Mouse (Mus musculus) forebrain, embryonic 13.5 days (tissue): ENCODE data around the gene Mxra8. TPM values are rescaled to one million over a fixed set of nuclear protein-coding genes. Genes with fewer than 3 reads are reported as not detected.

Source experiments
- ATAC-seq: fragments of 200-750 bp; cut with Nextera tagmentation; 2 replicates; pipeline ENCODE4 v1.8.0; 2017
- H3K27ac ChIP-seq: fragments of 300-500 bp; sonication (generic); 2 replicates; pipeline ENCODE4 v1.5.1; 2015; ENCODE audit warnings: inconsistent platforms, mild to moderate bottlenecking, moderate library complexity
- H3K27me3 ChIP-seq: fragments of 300-500 bp; sonication (generic); 2 replicates; pipeline ENCODE4 v1.6.1; 2015; ENCODE audit warnings: mild to moderate bottlenecking, inconsistent platforms
- H3K36me3 ChIP-seq: fragments of 300-500 bp; sonication (generic); 2 replicates; pipeline ENCODE4 v1.6.1; 2015; ENCODE audit warnings: mild to moderate bottlenecking, inconsistent platforms; ENCODE audit not compliant: poor library complexity, severe bottlenecking
- H3K4me1 ChIP-seq: fragments of 300-500 bp; sonication (generic); 2 replicates; pipeline ENCODE4 v1.6.1; 2015; ENCODE audit warnings: inconsistent platforms
- H3K4me2 ChIP-seq: fragments of 300-500 bp; sonication (generic); 2 replicates; pipeline ENCODE4 v1.6.1; 2015; ENCODE audit warnings: inconsistent platforms, mild to moderate bottlenecking, moderate library complexity
- H3K4me3 ChIP-seq: fragments of 300-500 bp; sonication (generic); 2 replicates; pipeline ENCODE4 v1.5.1; 2015; ENCODE audit warnings: mild to moderate bottlenecking, inconsistent platforms
- H3K9ac ChIP-seq: fragments of 300-500 bp; sonication (generic); 2 replicates; pipeline ENCODE4 v1.6.1; 2015; ENCODE audit warnings: mild to moderate bottlenecking, inconsistent platforms
- H3K9me3 ChIP-seq: fragments of 300-500 bp; sonication (generic); replicated peaks from 2 replicates; pipeline ENCODE4 v1.6.1; 2016; ENCODE audit warnings: inconsistent platforms
- WGBS: fragments of 180-500 bp; shearing (Covaris S2); methylation state at CpG from one replicate; pipeline ENCODE4 v1.1.7; 2015; 5-methylcytosine and 5-hydroxymethylcytosine counted together
- polyA plus RNA-seq: library from polyadenylated mRNA; unstranded; fragments of >200 nt; fragmentation: Nextera tagmentation; extraction: Ambion mirVana; gene quantifications from 2 replicates; pipeline ENCODE4 v1.2.1, GENCODE M21; 2015

Gene Mxra8
- polyA plus RNA-seq, 1 experiment from 2014 or later, result 15.6 TPM

GRCm38 (mm10) chr4:155851951-155852411 is 12.5 kb downstream of the Mxra8 start:
- ATAC-seq, result no peak
- H3K4me3 ChIP-seq, result no peak overlapping the region
- H3K4me1 ChIP-seq, result peaks cover 39% of the 10 kb centered on the region
- H3K36me3 ChIP-seq, result peaks cover 39% of the 10 kb centered on the region
- 66% methylated on average over 2 of the region's 2 CpGs for WGBS
- no peak overlapping the region for H3K4me2 ChIP-seq
- H3K9me3 ChIP-seq, result no peaks in the 10 kb centered on the region
- no peak overlapping the region for H3K27ac ChIP-seq
- no peak overlapping the region for H3K9ac ChIP-seq
- H3K27me3 ChIP-seq, result no peaks in the 10 kb centered on the region

GRCm38 (mm10) chr4:155853421-155853820 is 13.9 kb downstream of the Mxra8 start:
- peaks cover 32% of the 10 kb centered on the region for H3K4me1 ChIP-seq
- H3K36me3 ChIP-seq, result peaks cover 54% of the 10 kb centered on the region
- no peaks in the 10 kb centered on the region for H3K27me3 ChIP-seq
- WGBS, result 92% methylated on average over 9 of the region's 9 CpGs
- no peak overlapping the region for H3K4me2 ChIP-seq
- no peak for ATAC-seq
- H3K27ac ChIP-seq, result no peak overlapping the region
- no peaks in the 10 kb centered on the region for H3K9me3 ChIP-seq
- no peak overlapping the region for H3K9ac ChIP-seq
- no peak overlapping the region for H3K4me3 ChIP-seq

GRCm38 (mm10) chr4:155854991-155855390 is 15.5 kb downstream of the Mxra8 start:
- WGBS, result 94% methylated on average over 12 of the region's 12 CpGs
- no peaks in the 10 kb centered on the region for H3K9me3 ChIP-seq
- ATAC-seq, result no peak

GRCm38 (mm10) chr4:155856071-155856470 is 16.6 kb downstream of the Mxra8 start:
- Histone ChIP-seq H3K4me2 (no peak overlapping the region), H3K9me3 (no peaks in the 10 kb centered on the region), H3K36me3 (peaks cover 80% of the 10 kb centered on the region), H3K4me3 (no peak overlapping the region), H3K9ac (no peak overlapping the region), H3K4me1 (peaks cover 8% of the 10 kb centered on the region), H3K27ac (no peak overlapping the region), H3K27me3 (no peaks in the 10 kb centered on the region)
- ATAC-seq, result no peak
- WGBS, result 97% methylated on average over 12 of the region's 12 CpGs

More at GRCm38 (mm10) chr4:155854991-155855390, 15.5 kb downstream of the Mxra8 start:
- Histone ChIP-seq H3K4me3 (no peak overlapping the region), H3K27me3 (no peaks in the 10 kb centered on the region), H3K36me3 (peaks cover 70% of the 10 kb centered on the region), H3K9ac (no peak overlapping the region), H3K4me1 (peaks cover 16% of the 10 kb centered on the region), H3K4me2 (no peak overlapping the region), H3K27ac (no peak overlapping the region)

- ATAC-seq, result no peak
- Histone ChIP-seq H3K4me2 (no peak overlapping the region), H3K4me3 (no peak overlapping the region), H3K4me1 (peaks cover 6% of the 10 kb centered on the region), H3K27me3 (no peaks in the 10 kb centered on the region), H3K27ac (no peak overlapping the region), H3K9me3 (no peaks in the 10 kb centered on the region), H3K9ac (no peak overlapping the region), H3K36me3 (peaks cover 88% of the 10 kb centered on the region)
- WGBS, result 75% methylated on average over 3 of the region's 3 CpGs
Observed at GRCm38 (mm10) chr4:155856881-155857280, 17.4 kb downstream of the Mxra8 start.

- no peak overlapping the region for H3K4me3 ChIP-seq
- no peaks in the 10 kb centered on the region for H3K4me1 ChIP-seq
- H3K27ac ChIP-seq, result no peak overlapping the region
- H3K9me3 ChIP-seq, result no peaks in the 10 kb centered on the region
- no peak overlapping the region for H3K9ac ChIP-seq
- WGBS, result 33% methylated on average over 13 of the region's 13 CpGs
- H3K27me3 ChIP-seq, result no peaks in the 10 kb centered on the region
- no peak overlapping the region for H3K4me2 ChIP-seq
- no peak for ATAC-seq
- peaks cover 85% of the 10 kb centered on the region for H3K36me3 ChIP-seq
Observed at GRCm38 (mm10) chr4:155859318-155859717, 19.8 kb downstream of the Mxra8 start.

GRCm38 (mm10) chr4:155861787-155862186 is 22.3 kb downstream of the Mxra8 start:
- Histone ChIP-seq H3K36me3 (peaks cover 81% of the 10 kb centered on the region), H3K4me2 (no peak overlapping the region), H3K9me3 (no peaks in the 10 kb centered on the region), H3K4me1 (no peaks in the 10 kb centered on the region), H3K4me3 (no peak overlapping the region), H3K27me3 (no peaks in the 10 kb centered on the region), H3K9ac (no peak overlapping the region), H3K27ac (no peak overlapping the region)
- ATAC-seq, result no peak
- 90% methylated on average over 7 of the region's 7 CpGs for WGBS

- Histone ChIP-seq H3K27me3 (no peaks in the 10 kb centered on the region), H3K27ac (no peak within 1 kb of the TSS), H3K9ac (no peak within 1 kb of the TSS), H3K4me2 (no peak within 1 kb of the TSS), H3K4me1 (peaks cover 3% of the 10 kb centered on the region; the same call in 1 of the 2 replicates), H3K4me3 (no peak within 1 kb of the TSS), H3K9me3 (no peaks in the 10 kb centered on the region), H3K36me3 (peaks cover 71% of the 10 kb centered on the region)
- WGBS, result 86% methylated on average over 5 of the region's 5 CpGs
- ATAC-seq, result no peak
Observed at GRCm38 (mm10) chr4:155863001-155863400, 23.5 kb downstream of the Mxra8 start, which contains the start of gene Tas1r3. TSS of gene Tas1r3 (minus strand) at chr4:155863362.

- peak overlapping the region; percentile 61; the same call in 1 of the 2 replicates for H3K27ac ChIP-seq
- H3K4me3 ChIP-seq, result peak overlapping the region; percentile 79
- H3K4me2 ChIP-seq, result peak overlapping the region; percentile 82
- no peaks in the 10 kb centered on the region for H3K27me3 ChIP-seq
- peak overlapping the region; percentile 89 for H3K9ac ChIP-seq
- no peaks in the 10 kb centered on the region for H3K9me3 ChIP-seq
- H3K4me1 ChIP-seq, result peaks cover 29% of the 10 kb centered on the region
- ATAC-seq, result no peak; the same call in none of the 2 replicates
- peaks cover 49% of the 10 kb centered on the region for H3K36me3 ChIP-seq
- 11% methylated on average over 22 of the region's 22 CpGs for WGBS
Observed at GRCm38 (mm10) chr4:155868614-155869298, 29.3 kb downstream of the Mxra8 start.

- WGBS, result under 1% methylated on average over 63 of the region's 63 CpGs
- Histone ChIP-seq H3K9ac (peak within 1 kb of the TSS; percentile 89), H3K4me1 (peaks cover 29% of the 10 kb centered on the region), H3K27me3 (no peaks in the 10 kb centered on the region), H3K4me3 (peak within 1 kb of the TSS; percentile 79), H3K9me3 (no peaks in the 10 kb centered on the region), H3K4me2 (peak within 1 kb of the TSS; percentile 82), H3K27ac (peak within 1 kb of the TSS; percentile 61), H3K36me3 (peaks cover 54% of the 10 kb centered on the region)
- ATAC-seq, result peak; percentile 98
Observed at GRCm38 (mm10) chr4:155869317-155870033, 30.0 kb downstream of the Mxra8 start, which contains the start of the genes Cptp and Ints11. TSS of gene Cptp (minus strand) at chr4:155869440. TSS of gene Ints11 (plus strand) at chr4:155869546.

GRCm38 (mm10) chr4:155871404-155871803 is 31.9 kb downstream of the Mxra8 start:
- Histone ChIP-seq H3K4me3 (peak overlapping the region; percentile 6; the same call in 1 of the 2 replicates), H3K4me1 (peaks cover 29% of the 10 kb centered on the region), H3K27me3 (no peaks in the 10 kb centered on the region), H3K36me3 (peaks cover 55% of the 10 kb centered on the region), H3K27ac (no peak overlapping the region), H3K4me2 (no peak overlapping the region), H3K9ac (0 out of 2 replicates have a peak overlapping the region, but pooled peaks have one; percentile 18), H3K9me3 (no peaks in the 10 kb centered on the region)
- WGBS, result 93% methylated on average over 7 of the region's 7 CpGs
- ATAC-seq, result no peak

- Histone ChIP-seq H3K27me3 (no peaks in the 10 kb centered on the region), H3K9me3 (no peaks in the 10 kb centered on the region), H3K27ac (no peak overlapping the region), H3K4me3 (no peak overlapping the region), H3K4me2 (no peak overlapping the region), H3K9ac (no peak overlapping the region), H3K4me1 (no peaks in the 10 kb centered on the region), H3K36me3 (peaks cover 58% of the 10 kb centered on the region)
- WGBS, result 84% methylated on average over 3 of the region's 3 CpGs
- no peak for ATAC-seq
Observed at GRCm38 (mm10) chr4:155883587-155883986, 44.1 kb downstream of the Mxra8 start.
